Mouse (Mus musculus) right cerebral cortex, postnatal 25 days (tissue): ENCODE results near the gene Tyw3.
A peak's percentile ranks its signal among the peaks of the same experiment; 100 is the strongest.
"Not testable (repeated sequence)": the region's sequence is repeated elsewhere in the genome, so short reads cannot be mapped to it uniquely, and the experiment has no call there.

Source experiments
- DNase-seq: peaks from one replicate; pipeline ENCODE4 v3.0.0; 2022

The Tyw3 gene

DNA sequence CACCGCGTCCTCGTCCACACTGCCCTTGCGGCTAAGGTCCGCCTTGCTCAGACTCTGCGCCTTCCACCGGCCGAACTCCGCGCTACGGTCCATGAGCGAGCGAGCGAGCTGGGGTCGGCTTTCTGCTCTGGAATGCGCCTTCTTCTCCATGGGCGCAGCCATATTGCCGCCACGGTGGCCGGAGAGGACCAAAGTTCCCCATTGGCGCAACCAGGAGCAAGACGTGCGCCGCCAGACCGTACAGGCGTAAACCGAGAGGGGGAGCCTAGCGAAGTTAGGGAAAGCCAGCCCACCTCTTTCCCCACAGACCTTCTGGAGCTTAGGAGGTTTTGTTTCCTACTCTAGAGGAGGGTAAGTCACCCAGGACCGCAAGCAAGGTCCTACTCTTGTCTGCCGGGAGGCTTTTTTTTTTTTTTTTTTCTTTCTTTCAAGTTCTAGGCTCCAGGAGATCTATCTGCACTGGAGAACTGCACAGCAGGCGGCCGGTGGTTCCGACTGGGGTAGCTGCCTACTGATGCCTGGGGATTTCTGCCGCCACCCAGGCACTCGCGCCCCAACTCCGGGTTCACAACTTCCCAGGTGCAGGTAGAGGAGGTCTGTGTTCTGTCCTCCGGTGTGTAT is at the start of gene Tyw3:
Gene Tyw3, minus strand, starts transcription at position 171 of the 621 bp plus-strand sequence.
- DNase-seq: peak; percentile 97

DNA sequence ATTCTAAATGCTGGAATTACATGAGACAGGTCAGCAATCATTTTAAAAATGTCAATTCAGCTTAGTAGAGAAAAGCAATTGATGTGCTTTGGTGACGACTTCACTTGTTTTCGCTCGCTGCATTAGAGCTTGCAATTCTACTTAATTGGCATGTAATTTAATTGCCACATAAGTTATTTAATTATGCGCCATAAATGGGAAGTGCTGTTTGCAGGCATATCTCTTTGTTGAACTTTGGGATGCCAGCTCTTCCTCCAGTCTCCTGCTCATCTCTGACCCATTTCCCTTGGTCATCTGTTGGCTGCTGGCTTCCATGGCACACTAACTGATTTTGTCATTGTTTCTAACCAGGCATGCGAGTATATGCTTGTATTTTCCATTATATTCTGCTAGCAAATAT is 36.2 kb upstream of the Tyw3 start:
- DNase-seq: no peak

DNA sequence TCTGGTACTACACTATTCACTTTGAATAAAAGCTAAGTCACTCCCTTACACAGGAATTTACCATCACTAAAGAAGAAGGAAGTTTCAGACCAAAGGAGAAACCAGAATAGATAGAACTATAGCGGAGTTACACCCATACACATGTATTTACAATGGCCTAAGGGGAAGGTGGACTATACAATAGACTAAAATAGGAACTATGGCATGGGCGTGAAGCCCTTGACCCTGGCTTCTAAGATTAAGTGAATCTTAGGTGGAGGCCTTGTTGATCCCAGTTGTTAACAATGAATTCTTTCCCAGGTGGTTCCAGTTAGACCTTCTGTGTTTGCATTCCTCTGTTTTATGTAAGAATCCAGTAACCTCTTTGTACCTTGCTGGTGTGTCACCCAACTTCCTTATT is 34.4 kb upstream of the Tyw3 start:
- DNase-seq: not testable (repeated sequence)

DNA sequence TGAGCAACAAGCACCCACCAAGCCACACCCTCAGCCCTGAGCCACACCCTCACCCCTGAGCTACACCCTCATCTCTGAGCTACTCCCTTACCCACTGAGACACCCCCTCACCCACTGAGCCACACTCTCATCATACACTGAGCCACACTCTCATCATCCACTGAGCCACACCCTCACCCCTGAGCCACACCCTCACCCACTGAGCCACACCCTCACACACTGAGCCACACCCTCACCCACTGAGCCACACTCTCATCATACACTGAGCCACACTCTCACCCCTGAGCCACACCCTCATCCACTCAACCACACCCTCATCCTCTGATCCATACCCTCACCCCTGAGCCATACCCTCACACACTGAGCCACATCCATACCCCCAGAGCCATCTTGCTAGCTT is 31.4 kb upstream of the Tyw3 start:
- no peak for DNase-seq

DNA sequence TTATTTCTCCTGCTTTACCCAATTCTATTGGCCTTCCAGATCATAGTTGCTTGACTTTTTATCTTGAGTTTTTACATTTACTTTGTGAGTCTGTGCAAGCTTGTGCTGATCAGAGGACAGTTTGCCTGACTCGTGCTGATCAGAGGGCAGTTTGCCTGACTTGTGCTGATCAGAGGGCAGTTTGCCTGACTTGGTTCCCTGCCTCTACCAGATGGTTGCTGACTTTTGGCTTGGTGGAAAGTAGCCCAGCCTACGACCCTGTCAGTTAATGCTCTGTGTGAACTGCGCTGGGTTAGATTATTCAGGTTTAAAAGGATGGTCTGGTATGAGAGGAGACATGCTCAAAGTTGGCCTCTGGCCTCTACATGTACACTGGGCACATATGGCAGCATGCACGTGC is 19.2 kb upstream of the Tyw3 start:
- no peak for DNase-seq

DNA sequence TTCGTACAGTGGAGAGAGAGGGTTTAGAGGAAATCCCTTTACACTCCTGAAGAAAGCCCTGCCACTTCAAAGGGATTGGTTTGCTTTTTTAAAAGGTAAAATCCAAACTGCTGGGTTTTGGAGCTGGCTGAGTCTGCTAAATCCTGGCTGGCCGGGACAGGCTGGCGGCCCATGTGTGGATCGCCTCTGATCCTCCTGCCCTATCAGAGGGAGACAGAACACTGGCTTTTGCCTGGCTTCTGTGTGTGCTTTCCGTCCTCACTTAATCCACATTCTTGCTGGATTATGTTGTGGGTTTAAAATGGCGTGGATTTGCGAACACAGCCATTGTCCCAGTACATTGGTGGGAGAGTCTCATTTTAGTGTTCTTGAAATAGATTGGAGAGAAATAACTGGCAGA is 18.4 kb upstream of the Tyw3 start:
- DNase-seq: no peak

DNA sequence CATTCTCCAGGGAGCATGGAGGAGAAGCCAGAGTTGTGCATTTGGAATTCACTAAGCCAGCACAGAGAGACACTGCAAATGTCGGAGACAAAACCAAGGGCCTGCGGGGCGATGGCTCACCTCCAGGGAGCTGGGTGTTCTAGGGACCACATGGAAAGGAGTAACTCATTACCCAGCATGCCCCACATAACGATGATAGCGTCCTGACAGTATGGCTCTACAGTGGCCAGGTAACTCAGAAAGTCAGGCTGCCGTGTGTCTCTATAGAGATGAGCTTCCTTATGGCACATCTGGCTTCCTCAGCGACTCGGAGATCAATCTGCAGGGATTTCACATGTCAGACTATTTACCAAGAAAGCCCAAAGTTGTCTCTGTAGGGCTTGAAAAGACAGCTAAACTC is 17.9 kb upstream of the Tyw3 start:
- DNase-seq: no peak

DNA sequence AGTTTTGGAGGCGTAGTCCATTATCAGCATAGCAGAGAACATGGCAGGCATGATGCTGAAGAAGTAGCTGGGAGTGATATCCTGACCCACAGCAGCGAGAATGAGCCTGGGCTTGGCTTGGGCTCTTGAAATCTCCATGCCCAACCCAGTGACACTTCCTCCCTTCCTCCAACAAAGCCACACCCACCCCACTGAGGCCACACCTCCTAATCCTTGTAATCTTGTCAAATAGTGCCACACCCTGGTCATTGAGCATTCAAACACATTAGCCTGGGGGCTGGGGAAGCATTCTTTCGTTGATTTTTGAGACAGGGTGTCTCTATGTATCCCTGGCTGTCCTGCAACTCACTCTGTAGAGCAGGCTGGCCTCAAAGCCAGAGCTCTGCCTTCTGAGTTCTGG is 15.0 kb upstream of the Tyw3 start:
- no peak for DNase-seq

DNA sequence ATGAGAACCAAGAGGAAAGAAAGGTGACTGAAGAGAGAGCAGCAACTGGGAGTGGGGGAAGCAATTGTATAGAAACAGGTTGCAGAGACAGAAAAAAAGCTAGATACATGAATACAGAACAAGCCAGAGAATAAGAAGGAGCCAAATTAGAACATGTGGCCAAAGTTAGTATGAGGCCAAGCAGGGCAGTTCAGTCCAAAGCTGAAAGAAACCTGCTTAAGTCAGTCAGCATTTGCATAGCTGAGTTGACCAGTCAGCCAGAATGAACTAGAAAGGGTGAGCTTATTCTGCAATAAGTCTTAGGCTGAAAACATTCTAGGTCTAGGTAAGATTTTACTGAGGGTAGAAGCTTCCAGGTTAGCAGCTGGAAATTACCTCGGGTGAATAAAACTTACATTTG is 11.0 kb upstream of the Tyw3 start:
- no peak for DNase-seq

DNA sequence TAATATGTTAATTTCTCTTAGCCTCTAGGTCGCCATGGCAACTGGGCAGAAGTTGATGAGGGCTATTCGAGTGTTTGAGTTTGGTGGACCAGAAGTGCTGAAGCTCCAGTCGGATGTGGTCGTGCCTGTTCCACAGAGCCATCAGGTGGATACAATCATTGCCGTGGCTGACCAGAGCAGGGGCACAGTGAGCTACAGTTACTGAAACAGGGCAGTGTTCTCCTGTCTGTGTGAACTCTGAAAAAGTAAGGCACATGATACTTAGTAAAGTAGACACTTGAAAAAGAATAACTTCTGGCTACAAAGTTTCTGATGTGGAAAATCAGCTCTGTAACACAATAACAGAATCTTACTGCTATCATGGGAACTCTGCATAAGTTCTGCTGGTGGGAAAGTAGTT is 8.0 kb upstream of the Tyw3 start:
- no peak for DNase-seq

DNA sequence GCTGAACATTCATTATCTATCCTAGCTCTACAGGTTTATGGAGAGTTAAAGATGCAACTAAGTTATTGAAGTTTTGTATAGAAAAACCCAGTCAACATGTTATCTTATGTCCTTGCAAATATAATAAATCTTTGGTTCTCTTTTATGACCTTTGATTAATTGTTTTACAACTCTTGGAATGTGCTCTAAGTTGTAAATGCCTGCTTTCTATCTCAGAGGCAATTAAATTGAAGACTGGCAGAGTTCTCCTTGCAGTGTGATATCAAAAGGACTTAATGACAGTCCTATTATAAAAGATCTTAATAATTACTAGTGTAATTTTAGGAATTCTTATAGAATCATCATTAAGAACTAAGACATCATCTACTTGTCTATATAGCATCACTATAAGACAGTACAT is 5.2 kb upstream of the Tyw3 start:
- no peak for DNase-seq

DNA sequence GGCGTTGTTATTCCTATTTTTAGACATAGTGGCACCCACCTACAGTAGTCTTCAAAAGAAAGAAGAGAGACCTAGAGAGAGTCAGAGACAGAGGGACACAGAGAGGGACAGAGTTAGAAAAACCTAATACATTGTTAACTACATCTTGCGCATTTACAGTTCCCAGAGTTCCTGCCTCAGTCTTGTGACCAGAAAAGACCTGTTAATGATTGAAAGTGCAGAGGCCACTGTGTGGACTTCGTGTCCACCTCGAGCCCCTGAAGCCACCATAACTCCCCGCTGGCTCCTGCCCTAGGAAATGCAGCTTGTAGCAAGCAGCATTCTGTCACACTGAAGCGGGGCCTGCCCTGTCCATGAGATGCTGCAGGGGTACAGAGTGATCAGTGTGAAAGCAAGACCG is 657 bp upstream of the Tyw3 start:
- no peak for DNase-seq

DNA sequence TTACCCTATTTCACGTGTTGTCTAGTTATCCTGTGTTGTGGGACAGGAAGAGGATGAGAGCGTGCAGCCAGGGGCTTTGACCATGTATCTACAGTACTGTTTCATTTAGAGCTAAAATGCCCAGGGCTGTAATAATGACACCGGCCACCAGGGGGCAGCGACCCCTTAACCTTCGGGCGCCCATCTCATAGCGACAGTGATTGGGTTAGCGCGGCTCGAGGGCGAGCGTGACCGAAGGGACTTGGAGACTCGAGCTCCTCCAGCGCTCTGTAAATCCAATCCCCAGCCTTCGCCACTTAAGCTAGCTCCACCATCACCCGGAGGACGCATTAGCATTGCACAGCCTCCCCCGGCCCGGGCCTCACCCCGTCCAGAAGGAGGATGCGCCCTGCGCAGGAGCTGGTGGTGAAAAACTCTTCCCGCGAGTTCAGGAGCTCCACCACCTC is 393 bp downstream of the Tyw3 start, which contains the start of gene Cryz:
Gene Cryz, plus strand, starts transcription at position 224 of the 446 bp plus-strand sequence.
- peak; percentile 90 for DNase-seq

DNA sequence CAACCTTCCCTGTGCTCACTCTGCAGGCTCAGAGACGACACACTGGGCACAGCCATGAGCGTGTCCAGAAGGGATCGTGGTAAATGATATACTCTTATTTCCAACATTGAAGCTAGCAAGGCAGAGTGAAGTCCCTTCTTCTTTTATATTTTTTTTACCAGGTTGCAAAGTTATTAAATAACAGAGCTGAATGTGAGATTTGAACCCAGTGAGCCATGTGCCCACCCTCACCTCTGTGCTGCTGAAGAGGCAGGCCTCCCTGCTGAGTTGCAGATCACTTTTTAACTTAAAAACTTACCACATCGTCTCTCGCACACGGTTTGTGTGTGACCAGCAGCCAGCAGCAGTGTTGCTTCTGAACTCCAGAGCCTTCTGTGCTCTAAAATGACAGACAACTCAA is 2.7 kb downstream of the Tyw3 start:
- no peak for DNase-seq

DNA sequence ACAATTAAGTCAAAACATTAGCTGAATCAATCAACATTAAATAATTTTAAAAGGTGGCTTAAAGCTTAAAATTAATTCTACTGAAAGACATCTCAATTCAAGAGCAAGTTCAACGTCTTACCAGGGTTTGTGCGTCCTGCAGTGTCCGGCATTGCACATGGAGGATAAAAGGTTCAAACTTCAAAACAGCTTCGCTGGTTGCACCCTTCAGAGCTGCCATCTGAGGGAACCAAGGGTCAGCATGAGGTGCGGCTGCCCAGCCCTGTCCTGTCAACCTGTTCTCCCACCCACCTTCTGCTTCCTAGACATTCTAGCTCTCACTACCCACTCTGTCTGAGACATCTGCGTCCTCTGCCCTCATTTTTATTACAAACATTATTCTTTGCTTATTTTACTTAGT is 3.3 kb downstream of the Tyw3 start:
- DNase-seq: no peak

DNA sequence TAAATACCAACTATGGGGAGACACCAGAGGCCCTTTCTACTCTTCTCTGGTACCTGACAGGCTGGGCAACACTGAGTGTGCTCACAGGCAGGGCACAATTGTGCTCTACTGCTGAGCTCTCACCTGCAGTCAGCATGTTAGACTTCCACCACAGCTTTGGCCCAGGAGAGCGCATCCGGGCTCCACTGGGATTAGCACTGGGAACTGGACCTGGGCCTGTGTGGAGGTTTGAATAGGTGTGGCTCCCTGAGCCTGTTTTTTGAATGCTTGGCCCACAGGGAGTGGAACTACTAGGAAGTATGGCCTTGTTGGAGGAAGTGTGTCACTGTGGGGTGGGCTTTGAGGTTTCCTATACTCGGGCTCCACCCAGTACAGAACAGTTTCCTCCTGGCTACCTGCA is 5.3 kb downstream of the Tyw3 start:
- no peak for DNase-seq

DNA sequence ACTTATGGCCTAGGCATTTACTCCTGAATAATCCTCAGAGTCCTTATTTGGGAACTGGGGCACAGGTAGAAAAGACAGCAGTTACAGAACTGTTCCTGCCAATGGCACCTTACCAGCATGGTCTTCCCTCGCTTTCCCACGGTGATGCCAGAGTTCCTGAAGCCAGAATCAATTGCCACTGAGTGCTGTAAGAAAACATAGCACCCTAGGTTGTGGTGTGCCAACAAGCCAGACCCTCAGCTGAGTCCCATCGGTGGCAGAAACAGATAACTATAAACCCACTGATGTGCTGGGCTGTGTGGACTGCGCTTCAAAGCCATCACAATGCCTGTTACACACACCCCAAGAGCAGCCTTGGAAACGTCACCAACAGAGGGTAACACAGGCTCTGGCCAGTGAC is 5.9 kb downstream of the Tyw3 start:
- DNase-seq: no peak

DNA sequence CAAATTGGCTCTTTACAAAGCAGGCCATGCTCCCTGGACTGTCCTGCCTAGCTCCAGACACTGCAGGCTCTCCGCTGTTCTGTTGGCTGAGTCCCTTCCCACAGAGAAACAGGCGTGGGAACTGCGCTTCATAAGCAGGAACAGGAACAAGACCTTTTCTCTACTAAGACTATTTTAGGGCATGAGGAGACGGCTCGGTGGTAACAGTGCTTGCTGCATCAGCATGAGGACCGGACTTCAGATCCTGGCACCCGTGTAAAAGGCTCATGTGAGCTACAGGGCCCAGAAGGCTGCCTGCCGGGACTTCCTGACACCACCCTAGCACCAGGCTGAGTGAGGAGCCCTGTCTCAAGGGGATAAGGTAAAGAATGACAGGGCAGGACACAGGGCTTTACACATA is 12.6 kb downstream of the Tyw3 start:
- DNase-seq: no peak

DNA sequence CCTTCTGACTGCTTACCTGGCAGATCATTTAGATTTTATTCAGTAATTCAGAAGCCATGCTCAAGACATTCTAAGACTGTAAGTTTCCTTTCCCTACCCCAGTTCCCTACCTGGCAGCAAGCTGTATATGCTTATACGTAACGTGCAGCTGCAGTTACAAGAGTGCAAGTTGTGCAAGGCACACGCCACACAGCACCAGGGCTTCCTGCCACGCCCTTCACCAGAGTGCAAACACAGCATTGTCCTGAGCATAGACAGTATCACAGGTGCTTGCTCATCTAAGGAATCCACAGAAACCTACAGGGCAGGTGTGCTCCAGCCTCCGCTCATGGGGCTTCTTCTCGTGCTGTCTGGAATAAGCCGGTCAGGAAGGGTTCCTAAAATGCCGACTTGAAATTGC is 19.0 kb downstream of the Tyw3 start:
- no peak for DNase-seq

DNA sequence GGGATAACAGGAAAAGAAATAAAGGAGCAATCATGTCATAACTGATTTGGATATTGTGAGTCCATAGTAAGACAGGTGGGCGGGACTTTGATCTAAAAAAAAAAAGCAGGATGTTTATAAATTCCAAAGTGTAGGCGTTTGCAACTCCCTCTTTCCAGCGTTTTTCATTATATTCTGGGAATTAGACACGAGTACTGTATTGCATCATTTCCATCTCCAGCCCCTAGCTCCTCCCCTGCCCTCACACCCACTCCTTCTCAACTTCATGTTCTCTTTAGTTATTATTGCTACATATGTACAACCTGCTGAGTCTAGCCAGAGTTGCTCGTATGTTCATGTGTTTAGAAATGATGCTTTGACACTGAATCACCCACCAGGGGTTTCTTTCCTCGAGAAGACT is 23.2 kb downstream of the Tyw3 start:
- no peak for DNase-seq

DNA sequence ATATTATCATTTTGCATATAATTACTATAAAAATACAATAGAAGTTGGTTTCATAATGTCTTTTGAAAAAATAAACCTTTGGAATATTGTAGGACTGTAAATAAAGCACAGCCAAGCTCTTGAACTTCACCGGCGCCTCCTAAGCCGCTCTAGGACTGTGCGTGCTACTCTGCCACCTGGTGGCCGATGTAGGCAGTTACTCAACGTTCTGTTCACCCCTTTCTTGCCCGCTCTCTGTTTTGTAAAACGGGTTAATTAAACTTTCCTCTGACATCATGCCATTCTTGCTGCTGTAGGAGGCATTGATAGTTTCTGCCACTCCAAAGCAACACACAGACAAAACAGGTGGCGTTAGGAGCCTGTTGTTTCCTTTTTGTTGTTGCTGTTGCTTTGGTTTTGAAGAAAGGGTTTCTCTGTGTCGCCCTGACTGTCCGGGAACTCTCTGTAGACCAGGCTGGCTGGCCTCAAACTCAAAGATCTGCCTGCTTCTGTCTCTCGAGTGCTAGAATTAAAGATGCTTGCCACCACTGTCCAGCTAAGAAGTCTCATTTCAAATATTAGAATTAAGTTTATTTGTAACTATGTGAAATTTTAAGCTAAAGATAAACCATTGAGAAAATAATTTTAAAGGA is 24.4 kb downstream of the Tyw3 start:
- DNase-seq: peak; percentile 63

DNA sequence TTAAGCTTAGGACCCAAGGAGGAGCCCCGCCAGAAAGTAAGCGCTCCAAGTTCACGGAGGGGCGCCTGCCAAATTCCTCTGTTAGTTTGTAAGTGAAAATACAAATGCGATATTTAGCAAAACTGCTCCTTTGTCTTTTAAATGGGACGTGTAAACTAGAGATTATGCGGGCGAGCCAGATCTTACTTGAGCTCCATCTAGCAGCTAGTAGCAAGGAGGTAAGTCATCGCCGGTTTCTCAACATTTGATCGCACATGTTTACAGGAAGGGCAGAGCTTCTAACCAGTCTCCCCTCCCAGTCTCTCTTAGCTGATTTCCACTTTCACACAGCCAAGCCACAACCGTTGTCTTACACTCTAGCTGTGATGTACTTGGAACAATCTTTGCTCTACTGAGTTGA is 26.1 kb downstream of the Tyw3 start:
- no peak for DNase-seq

DNA sequence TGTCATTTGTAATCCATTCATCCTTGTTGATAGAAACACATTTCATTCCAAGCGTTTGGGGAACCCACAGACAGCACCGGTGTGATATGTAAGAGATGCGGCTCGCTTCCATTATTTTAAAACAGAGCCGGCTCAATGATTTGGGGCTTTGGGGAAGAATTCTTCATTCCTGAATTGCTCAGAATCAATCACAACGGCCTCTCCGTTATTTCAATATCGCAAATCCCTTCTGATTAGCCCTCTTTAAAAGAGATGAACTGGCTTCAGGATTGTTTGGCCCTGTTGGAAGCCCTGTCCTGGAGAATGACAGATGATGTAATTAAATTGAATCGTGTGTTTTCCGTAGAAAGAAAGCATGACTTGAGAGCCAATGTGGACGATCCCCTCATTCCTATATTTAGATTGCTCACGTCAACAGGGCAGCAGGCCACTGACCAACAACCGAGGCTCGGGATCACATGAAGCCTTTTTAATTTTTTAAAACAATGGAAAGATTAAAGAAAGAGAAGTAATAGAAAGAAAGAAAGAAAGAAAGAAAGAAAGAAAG is 26.8 kb downstream of the Tyw3 start:
- DNase-seq: no peak

DNA sequence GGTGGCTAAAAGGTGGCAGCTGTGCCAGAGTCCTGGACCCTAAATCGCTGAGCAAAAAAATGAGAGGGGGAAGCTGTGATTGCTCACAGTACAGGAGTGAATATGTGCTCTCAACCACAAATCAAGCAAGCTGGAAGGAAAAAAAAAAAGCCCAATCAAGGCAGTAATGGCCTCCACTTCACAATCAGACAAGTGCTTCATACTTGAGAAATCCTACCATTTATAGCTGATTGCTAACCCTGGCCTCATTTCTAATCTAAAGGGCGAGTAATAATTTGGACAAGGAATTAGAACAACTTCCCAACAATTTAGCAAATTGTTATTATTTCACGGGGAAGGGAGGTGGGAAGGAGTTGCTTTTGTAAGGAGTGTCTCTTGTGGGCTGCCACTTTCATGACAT is 31.5 kb downstream of the Tyw3 start:
- no peak for DNase-seq

DNA sequence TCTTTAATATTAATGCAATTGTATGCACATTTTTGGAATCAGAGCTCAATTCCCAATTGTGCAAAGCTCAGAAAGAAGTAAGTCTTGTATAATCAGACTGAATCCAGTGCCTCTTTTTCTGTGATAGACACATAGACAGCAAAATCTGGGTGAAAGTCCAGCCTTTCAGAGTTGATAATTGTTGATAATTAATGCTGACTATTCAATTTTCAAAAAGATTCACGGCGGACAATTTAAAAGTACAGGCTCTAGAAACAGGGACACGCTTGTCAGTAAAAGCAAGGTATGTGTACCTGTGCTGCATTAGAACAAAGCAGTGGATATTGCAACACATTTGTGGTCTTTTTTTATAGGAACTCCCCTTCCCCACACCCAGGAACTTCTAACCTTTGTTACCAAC is 34.7 kb downstream of the Tyw3 start:
- DNase-seq: no peak
